Mouse (Mus musculus): ENCODE data around the gene Auh. TPM values are rescaled to one million over a fixed set of nuclear protein-coding genes. Genes with fewer than 3 reads are reported as not detected.

The Auh gene
- total and polyA plus RNA-seq, 3 experiments = 68.5 to 191 (median 74.1) TPM

- Histone ChIP-seq H3K27me3 (replicated peaks) (no peaks in the 10 kb centered on the region), H3K27ac (ENCODE audit: insufficient read depth, low read depth) (no peak overlapping the region), H3K4me1 (ENCODE audit: control insufficient read depth in 1 of 2, insufficient read depth in 2 of 2) (peaks cover 21 to 62% of the 10 kb centered on the region in 2 experiments), H3K9me3 (replicated peaks; ENCODE audit: low read length) (no peaks in the 10 kb centered on the region), H3K4me3 (replicated peaks in 1 of 3; ENCODE audit: low read depth in 2 of 3, low read length in 2 of 3, poor library complexity in 1 of 3) (no peak overlapping the region), H3K36me3 (replicated peaks in 1 of 2; ENCODE audit: control insufficient read depth in 1 of 2, insufficient read depth in 1 of 2, low read length in 1 of 2) (no peaks in the 10 kb centered on the region), H3K9ac (ENCODE audit: insufficient read depth, low read depth) (no peak overlapping the region), H3K4me2 (ENCODE audit: insufficient read depth, low read depth, poor library complexity, severe bottlenecking) (peak overlapping the region; percentile 17; the same call in 1 of the 2 replicates), H3K79me2 (replicated peaks; ENCODE audit: control insufficient read depth, extremely low read depth, insufficient read depth, poor library complexity, severe bottlenecking) (no peaks in the 10 kb centered on the region)
- TF ChIP-seq GABPA (IDR thresholded peaks at IDR 0.05; ENCODE audit: insufficient replicate concordance, low read depth, low read length) (no peak), POLR2A (IDR thresholded peaks at IDR 0.05; ENCODE audit: low read depth, low read length) (no peak), CTCF (conservative IDR thresholded peaks at IDR 0.05 in 1 of 2, IDR thresholded peaks at IDR 0.05 in 1 of 2; ENCODE audit: low read depth in 2 of 2, low read length in 2 of 2) (peak in 1 of 2 experiments; percentile 57; a peak in 3 of 4 replicates), IRF4 (IDR thresholded peaks at IDR 0.05; ENCODE audit: low read depth, low read length) (peak; percentile 31; the same call in 1 of the 2 replicates), ELF1 (IDR thresholded peaks at IDR 0.05; ENCODE audit: low read depth, low read length) (0 out of 2 replicates have a peak, but pooled peaks have one; percentile 28), RAD21 (IDR thresholded peaks at IDR 0.05; ENCODE audit: low read depth, low read length) (peak; percentile 58), SMC3 (IDR thresholded peaks at IDR 0.05; ENCODE audit: low read depth, low read length) (peak; percentile 64), ETS1 (conservative IDR thresholded peaks at IDR 0.05; ENCODE audit: low read depth, low read length) (peak; percentile 58; the same call in 1 of the 2 replicates), BHLHE40 (IDR thresholded peaks at IDR 0.05; ENCODE audit: low read depth, low read length) (peak; percentile 65), MXI1 (IDR thresholded peaks at IDR 0.05; ENCODE audit: low read depth, low read length) (0 out of 2 replicates have a peak, but pooled peaks have one; percentile 19), NELFE (IDR thresholded peaks at IDR 0.05; ENCODE audit: low read depth, low read length) (no peak), TCF12 (IDR thresholded peaks at IDR 0.05; ENCODE audit: low read depth, low read length) (peak; percentile 32; the same call in 1 of the 2 replicates)
- peak; percentile 73 for DNase-seq (ENCODE audit: extremely low read depth)
- dilution Hi-C loops (cut with MboI; ENCODE audit: extremely low pct_ligation_motif_present, extremely low pct_unique_long_range_greater_than_20kb, low sequenced_read_pairs) (no loop called here), in situ Hi-C loops (cut with MboI; ENCODE audit: low pct_ligation_motif_present, low pct_unique_long_range_greater_than_20kb, low sequenced_read_pairs) (loop anchor here (5.0 to 10.0 kb wide), 2 partner anchors 69 to 134 kb away; partner anchors contain the start of gene Auh)
These were observed 138.6 kb downstream of the Auh start for GRCm38 (mm10) chr13:52790894-52791293.

Other genes with a start within 250 kb of the Auh start
- gene Nfil3, start 51.4 kb upstream of the Auh start, total RNA-seq (2012; rRNA removed) = 24.4 and 30.0 TPM in 2 replicates
- gene Nfil3, start 51.4 kb upstream of the Auh start, total RNA-seq (2014; rRNA removed) = 23.5 and 27.8 TPM in 2 replicates
- 34.5 and 34.6 TPM in 2 replicates for gene Nfil3, start 51.4 kb upstream of the Auh start, polyA plus RNA-seq (2012; ENCODE audit: insufficient read length, low read depth)